23 mouse cellular contexts compared by ENCODE assay signal in the genomic region with DNA sequence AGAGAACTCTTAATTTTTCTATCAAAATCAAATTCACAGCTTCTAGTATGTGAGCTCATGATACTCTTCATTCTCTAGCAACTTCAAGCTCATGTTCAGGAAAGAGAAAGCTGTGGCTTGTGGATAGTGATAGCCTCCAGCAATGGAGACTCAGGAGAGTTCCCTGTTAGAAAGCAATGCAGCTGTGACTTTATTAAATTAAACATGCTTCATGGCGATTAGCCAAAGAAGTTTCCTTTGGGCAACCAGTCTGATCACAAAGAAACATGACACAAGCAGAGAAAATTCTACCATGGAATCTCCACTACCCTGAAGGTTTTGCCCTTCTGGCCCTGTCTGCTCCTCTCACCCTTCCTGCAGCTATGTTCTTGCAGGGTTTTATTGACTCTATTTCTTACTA.
A peak's percentile ranks its signal among the peaks of the same experiment; 100 is the strongest.
DNase-seq lines count a peak whose midpoint lies in the region; ATAC-seq and TF ChIP-seq lines count a peak whose summit lies in the region.
"Had no signal": no experiment of that assay in that cellular context is flagged by ENCODE, and none has a peak within 500 bp of the region (broad histone marks: within the 10 kb centered on the region; RNA-seq: fewer than 3 reads in every experiment).

No protein-coding gene starts in this region.

- TF ChIP-seq CTCF in lung, embryonic 14.5 days (IDR thresholded peaks at IDR 0.05; ENCODE audit: low read depth) = no peak
- TF ChIP-seq CTCF in brain, embryonic 14.5 days (IDR thresholded peaks at IDR 0.05; ENCODE audit: borderline replicate concordance, extremely low read depth, insufficient read depth, insufficient read length) = no peak

- WGBS in embryonic facial prominence, embryonic 11.5 days = 40% methylated on average over 1 of the region's 1 CpGs
- WGBS in embryonic facial prominence, embryonic 10.5 days = 59% methylated on average over 1 of the region's 1 CpGs
- WGBS in lung, embryonic 14.5 days = 72% methylated on average over 1 of the region's 1 CpGs

- H3K4me3 ChIP-seq in embryonic facial prominence, embryonic 11.5 days (ENCODE audit: low read depth, low read length) = no peak overlapping the region
- no peak overlapping the region for H3K4me3 ChIP-seq in embryonic facial prominence, embryonic 10.5 days
- no peak overlapping the region for H3K4me3 ChIP-seq in lung, embryonic 14.5 days (ENCODE audit: low read depth, low read length)
- H3K4me3 ChIP-seq: embryonic facial prominence, embryonic 12.5 days; forebrain, embryonic 13.5 days; heart, adult 2 months; heart, embryonic 15.5 days; hindbrain, embryonic 15.5 days had no signal

- no peak overlapping the region for H3K27ac ChIP-seq in embryonic facial prominence, embryonic 11.5 days (replicated peaks; ENCODE audit: low read depth, low read length)
- H3K27ac ChIP-seq in embryonic facial prominence, embryonic 10.5 days (replicated peaks) = no peak overlapping the region
- H3K27ac ChIP-seq in lung, embryonic 14.5 days (ENCODE audit: low read depth) = no peak overlapping the region
- H3K27ac ChIP-seq: embryonic facial prominence, embryonic 12.5 days; forebrain, embryonic 13.5 days; heart, adult 2 months; heart, embryonic 15.5 days; hindbrain, embryonic 15.5 days had no signal

- no peak for ATAC-seq in embryonic facial prominence, embryonic 11.5 days (replicated peaks; ENCODE audit: insufficient number of reproducible peaks, low FRiP score, low TSS enrichment, low read depth)
- no peak for ATAC-seq in lung, embryonic 14.5 days (ENCODE audit: insufficient read depth)
- ATAC-seq: activated CD4-positive, CD25-positive, alpha-beta regulatory T cell, adult 4 months; forebrain, embryonic 13.5 days; forebrain, postnatal 0 days; Patski had no signal

- no peaks in the 10 kb centered on the region for H3K4me1 ChIP-seq in embryonic facial prominence, embryonic 11.5 days (ENCODE audit: control insufficient read depth, insufficient read depth, low read length)
- H3K4me1 ChIP-seq in embryonic facial prominence, embryonic 10.5 days = no peaks in the 10 kb centered on the region
- H3K4me1 ChIP-seq in lung, embryonic 14.5 days (ENCODE audit: insufficient read depth) = no peaks in the 10 kb centered on the region
- H3K4me1 ChIP-seq: embryonic facial prominence, embryonic 12.5 days; forebrain, embryonic 13.5 days; heart, embryonic 15.5 days; hindbrain, embryonic 15.5 days had no signal

- H3K27me3 ChIP-seq in embryonic facial prominence, embryonic 11.5 days (ENCODE audit: control insufficient read depth, insufficient read depth, low read length) = no peaks in the 10 kb centered on the region
- no peaks in the 10 kb centered on the region for H3K27me3 ChIP-seq in embryonic facial prominence, embryonic 10.5 days (replicated peaks; ENCODE audit: low read depth, poor library complexity, severe bottlenecking)
- no peaks in the 10 kb centered on the region for H3K27me3 ChIP-seq in lung, embryonic 14.5 days (ENCODE audit: insufficient read depth, low read length)
- H3K27me3 ChIP-seq: CH12.LX; embryonic facial prominence, embryonic 12.5 days; forebrain, embryonic 13.5 days; heart, embryonic 15.5 days; hindbrain, embryonic 15.5 days; Patski had no signal

- no peak overlapping the region for H3K9ac ChIP-seq in embryonic facial prominence, embryonic 11.5 days (replicated peaks; ENCODE audit: low read length)
- no peak overlapping the region for H3K9ac ChIP-seq in lung, embryonic 14.5 days
- H3K9ac ChIP-seq: embryonic facial prominence, embryonic 12.5 days; forebrain, embryonic 13.5 days; forebrain, postnatal 0 days; heart, embryonic 15.5 days; hindbrain, embryonic 15.5 days had no signal

- peak; percentile 62 for DNase-seq in embryonic facial prominence, embryonic 11.5 days (ENCODE audit: low spot score)
- no peak for DNase-seq in embryonic facial prominence, embryonic 10.5 days (ENCODE audit: low spot score)
- DNase-seq in lung, embryonic 14.5 days = peak; percentile 13
- no peak for DNase-seq in lung, postnatal 14 days
- DNase-seq in brain, embryonic 14.5 days (ENCODE audit: low read depth) = peak; percentile 65
- DNase-seq in retina, embryonic 14.5 days (ENCODE audit: low spot score) = peak; percentile 20
- DNase-seq in adrenal gland, adult 18-20 months (ENCODE audit: low spot score in 2 of 2) = no peak
- DNase-seq: adrenal gland, adult 2 months; adrenal gland, postnatal 25 days; cerebellum, adult 2 months; cerebellum, postnatal 10 days; forebrain, postnatal 0 days; gastrocnemius, postnatal 14 days; heart, adult 2 months; heart, postnatal 14 days had no signal

- H3K4me2 ChIP-seq in embryonic facial prominence, embryonic 11.5 days (ENCODE audit: low read depth, low read length) = no peak overlapping the region
- H3K4me2 ChIP-seq in lung, embryonic 14.5 days = no peak overlapping the region
- H3K4me2 ChIP-seq: embryonic facial prominence, embryonic 12.5 days; forebrain, embryonic 13.5 days; heart, embryonic 11.5 days; heart, embryonic 15.5 days; hindbrain, embryonic 15.5 days had no signal

- no peaks in the 10 kb centered on the region for H3K9me3 ChIP-seq in embryonic facial prominence, embryonic 11.5 days (replicated peaks; ENCODE audit: control insufficient read depth, low read length)
- H3K9me3 ChIP-seq in embryonic facial prominence, embryonic 10.5 days = no peaks in the 10 kb centered on the region
- H3K9me3 ChIP-seq in lung, embryonic 14.5 days (ENCODE audit: low read depth, low read length) = no peaks in the 10 kb centered on the region
- H3K9me3 ChIP-seq: embryonic facial prominence, embryonic 12.5 days; forebrain, embryonic 13.5 days; heart, embryonic 15.5 days; hindbrain, embryonic 15.5 days had no signal

- TF ChIP-seq POLR2A in brain, embryonic 14.5 days (IDR thresholded peaks at IDR 0.05; ENCODE audit: borderline replicate concordance, extremely low read depth, insufficient read depth, insufficient read length, poor library complexity, severe bottlenecking) = no peak

- no peaks in the 10 kb centered on the region for H3K36me3 ChIP-seq in embryonic facial prominence, embryonic 11.5 days (replicated peaks; ENCODE audit: control insufficient read depth, insufficient read depth, low read depth, low read length)
- no peaks in the 10 kb centered on the region for H3K36me3 ChIP-seq in embryonic facial prominence, embryonic 10.5 days (replicated peaks)
- H3K36me3 ChIP-seq in lung, embryonic 14.5 days (ENCODE audit: insufficient read depth) = no peaks in the 10 kb centered on the region
- H3K36me3 ChIP-seq: embryonic facial prominence, embryonic 12.5 days; heart, embryonic 15.5 days; hindbrain, embryonic 15.5 days had no signal

Comparison
In these comparisons a context has a peak if more than half of its experiments do, and no peak if none do; other contexts are left out.
1. DNase-seq: peak in embryonic facial prominence, embryonic 11.5 days (single experiment), lung, embryonic 14.5 days (single experiment), brain, embryonic 14.5 days (single experiment) and retina, embryonic 14.5 days (single experiment); none in embryonic facial prominence, embryonic 10.5 days (single experiment), lung, postnatal 14 days (single experiment) and adrenal gland, adult 18-20 months (0 of 2).